Mouse (Mus musculus) c-Kit-positive CD71-negative TER-119-negative erythroid progenitor cells, embryonic 14.5 days (primary cell): ENCODE results near the gene Sypl2.
A peak's percentile ranks its signal among the peaks of the same experiment; 100 is the strongest.
"Not testable (repeated sequence)": the region's sequence is repeated elsewhere in the genome, so short reads cannot be mapped to it uniquely, and the experiment has no call there.

Experiments used
- DNase-seq: peaks from one replicate; pipeline ENCODE4 v3.0.0-alpha.2; 2013; ENCODE audit warnings: low read depth

The Sypl2 gene

GRCm38 (mm10) chr3:108226558-108227350, at the start of gene Sypl2:
Gene Sypl2 (minus strand): TSS chr3:108226648.
- DNase-seq, result peak; percentile 22

GRCm38 (mm10) chr3:108259319-108259718, 32.9 kb upstream of the Sypl2 start:
- no peak for DNase-seq

GRCm38 (mm10) chr3:108257831-108258500, 31.5 kb upstream of the Sypl2 start:
- DNase-seq, result no peak

- DNase-seq, result peak; percentile 98
Measured at GRCm38 (mm10) chr3:108256719-108257637, 30.5 kb upstream of the Sypl2 start, which contains the start of gene Psma5. Gene Psma5 (plus strand): TSS chr3:108256926.

GRCm38 (mm10) chr3:108246857-108247256, 20.4 kb upstream of the Sypl2 start:
- no peak for DNase-seq

- DNase-seq, result no peak
Measured at GRCm38 (mm10) chr3:108241243-108241839, 14.9 kb upstream of the Sypl2 start.

GRCm38 (mm10) chr3:108237474-108238102, 11.1 kb upstream of the Sypl2 start:
- DNase-seq, result not testable (repeated sequence)

- no peak for DNase-seq
Measured at GRCm38 (mm10) chr3:108231646-108232045, 5.2 kb upstream of the Sypl2 start.

GRCm38 (mm10) chr3:108227521-108227920, 1.1 kb upstream of the Sypl2 start:
- DNase-seq, result no peak

- DNase-seq, result no peak
Measured at GRCm38 (mm10) chr3:108225711-108226557, 514 bp downstream of the Sypl2 start.

- DNase-seq, result no peak
Measured at GRCm38 (mm10) chr3:108220661-108221060, 5.8 kb downstream of the Sypl2 start.

GRCm38 (mm10) chr3:108214734-108215133, 11.7 kb downstream of the Sypl2 start:
- DNase-seq, result no peak

- DNase-seq, result no peak
Measured at GRCm38 (mm10) chr3:108212406-108212805, 14.0 kb downstream of the Sypl2 start.

GRCm38 (mm10) chr3:108211845-108212244, 14.6 kb downstream of the Sypl2 start:
- no peak for DNase-seq

GRCm38 (mm10) chr3:108210771-108211139, 15.7 kb downstream of the Sypl2 start, which contains the start of gene Atxn7l2:
Gene Atxn7l2 (minus strand): TSS chr3:108210934.
- no peak for DNase-seq

GRCm38 (mm10) chr3:108209946-108210770, 16.3 kb downstream of the Sypl2 start:
- DNase-seq, result peak; percentile 95

- DNase-seq, result no peak
Measured at GRCm38 (mm10) chr3:108209536-108209935, 16.9 kb downstream of the Sypl2 start.

- no peak for DNase-seq
Measured at GRCm38 (mm10) chr3:108209001-108209400, 17.4 kb downstream of the Sypl2 start.

GRCm38 (mm10) chr3:108206731-108207375, 19.6 kb downstream of the Sypl2 start:
- DNase-seq, result no peak
